Mouse (Mus musculus) c-Kit-positive CD71-negative TER-119-negative erythroid progenitor cells, embryonic 14.5 days (primary cell): ENCODE measurements around the gene Cfap65.
A peak's percentile ranks its signal among the peaks of the same experiment; 100 is the strongest.

ENCODE experiments used
- DNase-seq: peaks from one replicate; pipeline ENCODE4 v3.0.0-alpha.2; 2013; ENCODE audit warnings: low read depth

Cfap65 gene

GRCm38 (mm10) chr1:74936221-74936830 lies 927 bp upstream of the Cfap65 start:
- no peak for DNase-seq

DNA sequence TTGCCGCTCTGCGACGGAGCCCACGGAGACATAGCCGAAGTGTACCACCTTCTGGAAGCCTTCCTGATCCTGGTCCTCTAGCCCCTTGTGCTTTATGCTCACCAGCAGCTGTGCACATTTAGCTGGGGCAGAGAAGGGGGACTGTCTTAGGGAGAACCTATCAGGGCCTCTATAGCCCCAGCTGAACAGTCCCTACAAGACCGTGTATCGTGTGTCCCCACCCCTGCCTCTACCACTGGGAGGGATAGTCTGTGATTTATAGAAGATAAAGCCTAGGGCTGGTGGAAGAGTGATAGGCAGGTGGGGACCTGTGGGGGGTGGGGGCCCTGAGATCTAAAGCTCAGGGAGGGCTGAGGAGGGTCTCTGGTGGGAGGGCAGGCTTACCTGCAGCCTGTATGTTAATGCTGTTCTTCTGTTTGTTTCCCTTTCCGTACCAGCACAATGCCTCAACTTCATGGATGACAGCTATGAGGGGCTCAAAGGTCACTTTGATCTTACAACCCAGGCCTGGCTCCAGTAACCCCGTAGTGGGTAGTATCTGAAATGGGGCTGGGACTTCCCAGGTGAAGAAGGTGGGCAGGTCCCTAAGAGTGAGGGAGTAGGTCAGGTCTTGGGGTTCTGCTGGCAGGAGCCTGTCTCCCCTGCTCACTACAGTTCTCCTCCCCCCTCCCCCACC lies 7.6 kb downstream of the Cfap65 start:
- DNase-seq = no peak

DNA sequence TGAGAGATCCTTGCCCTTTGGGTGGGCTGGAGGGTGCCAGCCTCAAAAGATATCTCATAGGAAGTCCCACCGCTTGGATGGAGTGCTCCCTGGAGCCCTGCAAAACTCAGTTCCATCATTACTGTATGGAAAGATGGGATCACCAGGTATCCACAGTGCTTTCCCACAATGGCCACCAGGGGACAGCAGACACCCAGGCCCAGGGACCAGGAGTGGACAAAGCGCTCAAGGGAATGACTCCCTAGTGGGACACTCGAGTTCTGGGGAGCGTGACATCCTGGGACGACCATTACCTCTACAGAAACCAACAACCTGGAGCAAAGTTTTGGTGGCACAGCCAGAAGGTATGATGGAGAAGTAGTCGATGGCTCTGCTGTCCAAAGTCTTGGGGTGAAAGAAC lies 8.7 kb downstream of the Cfap65 start:
- DNase-seq = no peak

DNA sequence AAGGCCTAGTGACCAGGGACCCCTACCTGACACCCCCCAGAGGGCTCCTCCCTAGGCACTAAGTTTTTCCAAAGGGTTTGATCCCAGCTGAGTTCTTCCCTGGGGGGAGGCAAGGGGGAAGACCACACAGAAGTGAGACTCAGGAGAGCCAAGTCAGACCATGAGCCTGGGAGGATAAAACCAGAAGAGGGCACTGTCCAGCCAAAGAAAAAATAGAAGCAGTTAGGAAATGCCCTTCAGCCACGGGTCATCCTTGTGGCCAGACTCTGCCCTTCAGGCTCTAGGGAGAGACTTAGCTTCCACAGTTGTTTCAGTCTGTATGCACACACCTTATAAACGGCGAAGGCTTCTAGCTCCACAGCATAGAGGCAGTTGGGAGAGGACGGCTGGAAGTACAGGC lies 10.9 kb downstream of the Cfap65 start:
- no peak for DNase-seq

- no peak for DNase-seq
Measured at GRCm38 (mm10) chr1:74915706-74916105, 19.7 kb downstream of the Cfap65 start.

- DNase-seq = no peak
Measured at GRCm38 (mm10) chr1:74902191-74902590, 33.2 kb downstream of the Cfap65 start.

DNA sequence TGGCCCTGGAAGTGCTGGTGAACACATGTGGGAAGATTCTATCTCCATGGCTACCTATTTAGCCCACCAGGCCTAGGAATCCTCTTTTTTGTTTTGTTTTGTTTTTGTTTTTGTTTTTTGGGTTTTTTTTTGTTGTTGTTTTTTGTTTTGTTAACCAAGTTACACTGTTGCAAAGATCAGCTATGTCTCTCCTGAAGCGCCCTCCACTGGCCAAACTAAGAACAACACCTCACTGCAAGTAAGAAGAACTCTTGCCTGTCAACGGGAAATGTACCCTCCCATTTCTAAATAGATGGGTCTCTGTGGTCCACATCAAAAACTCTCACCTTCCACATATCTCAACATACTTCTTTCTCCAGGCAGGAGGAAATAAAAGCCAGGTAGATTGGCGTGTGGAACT lies 33.7 kb downstream of the Cfap65 start:
- peak; percentile 51 for DNase-seq

GRCm38 (mm10) chr1:74900341-74901285 lies 34.8 kb downstream of the Cfap65 start:
- no peak for DNase-seq

DNA sequence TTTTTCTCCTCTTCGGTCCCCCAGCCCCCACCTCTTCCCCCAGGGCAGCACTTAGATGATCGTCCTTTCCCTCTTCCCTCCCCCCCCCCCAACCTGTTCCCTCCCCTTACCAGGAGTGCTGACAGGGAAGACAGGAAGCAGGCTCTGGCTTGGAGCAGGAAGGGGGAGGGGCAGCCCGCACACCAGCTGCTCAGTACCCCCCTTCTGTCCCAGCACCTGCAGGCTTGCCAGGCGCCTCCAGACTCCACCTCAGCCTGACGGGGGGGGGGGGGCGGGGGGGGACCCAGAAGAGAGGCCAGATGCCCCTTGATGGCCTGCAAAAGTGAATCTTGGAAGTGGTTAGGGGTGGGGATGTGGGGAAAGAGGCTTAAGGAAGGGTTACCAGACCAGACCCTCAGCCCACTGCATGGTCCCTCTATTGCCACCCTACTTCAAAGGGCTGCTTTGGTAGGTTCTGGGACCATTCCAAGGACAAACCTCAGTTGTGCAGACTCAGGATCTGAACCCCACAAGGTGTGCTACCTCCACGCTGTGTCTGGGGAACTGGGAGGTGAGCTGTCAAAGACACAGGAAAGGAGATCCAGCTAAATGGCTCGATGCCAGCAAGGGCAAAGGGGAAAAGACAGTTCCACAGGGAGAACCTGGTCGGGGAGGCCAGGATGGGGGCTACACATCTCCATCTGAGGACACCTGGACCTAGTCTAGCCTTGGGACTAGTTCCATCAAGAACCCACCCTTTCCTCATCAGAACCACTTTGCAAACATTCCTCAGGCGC lies 36.6 kb downstream of the Cfap65 start:
- DNase-seq = no peak

- DNase-seq = no peak
Measured at GRCm38 (mm10) chr1:74897976-74898375, 37.4 kb downstream of the Cfap65 start.

- peak; percentile 23 for DNase-seq
Measured at GRCm38 (mm10) chr1:74894966-74895365, 40.4 kb downstream of the Cfap65 start.

GRCm38 (mm10) chr1:74893134-74893855 lies 42.1 kb downstream of the Cfap65 start, which contains the start of gene Cryba2:
Gene Cryba2 (minus strand): TSS chr1:74893143.
- DNase-seq = no peak

DNA sequence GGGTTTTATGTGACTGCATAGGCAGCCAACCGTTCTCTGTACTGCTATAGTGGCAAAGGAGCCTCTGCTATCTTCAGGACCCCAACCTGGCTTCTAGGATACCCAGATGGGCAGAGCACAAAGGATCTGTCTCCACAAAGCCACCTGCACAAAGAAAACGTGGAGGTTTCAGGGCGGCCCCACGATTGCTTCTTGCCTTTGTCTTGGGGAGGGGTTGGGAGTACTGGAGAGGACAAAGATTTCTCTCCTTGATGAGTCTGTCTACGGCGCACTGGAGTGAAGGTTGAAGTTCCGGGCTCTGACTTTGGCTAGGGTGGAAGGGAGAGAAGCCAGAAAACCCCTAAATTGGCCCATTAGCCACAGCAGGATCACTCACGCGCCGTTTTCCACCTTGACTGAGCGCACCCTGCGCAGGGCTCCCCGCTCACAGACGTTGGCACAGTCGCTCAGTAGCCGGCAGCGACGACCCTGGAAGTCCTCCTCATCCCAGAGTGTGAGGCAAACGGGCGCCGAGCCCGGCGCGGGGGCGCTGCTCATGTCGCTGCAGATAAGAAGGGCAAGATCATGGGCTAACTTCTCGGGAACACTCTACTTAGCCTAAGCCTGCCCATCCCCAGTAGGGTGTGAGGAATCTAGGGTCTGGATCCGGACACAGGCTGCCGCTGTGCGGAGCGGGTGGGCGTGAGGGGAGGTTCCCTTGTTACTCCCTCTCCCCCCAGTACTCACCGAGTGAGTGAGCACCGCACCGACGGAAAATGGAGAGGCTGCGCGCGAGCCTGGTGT lies 42.9 kb downstream of the Cfap65 start:
- DNase-seq = no peak

- DNase-seq = peak; percentile 34
Measured at GRCm38 (mm10) chr1:74891513-74891912, 43.9 kb downstream of the Cfap65 start.

DNA sequence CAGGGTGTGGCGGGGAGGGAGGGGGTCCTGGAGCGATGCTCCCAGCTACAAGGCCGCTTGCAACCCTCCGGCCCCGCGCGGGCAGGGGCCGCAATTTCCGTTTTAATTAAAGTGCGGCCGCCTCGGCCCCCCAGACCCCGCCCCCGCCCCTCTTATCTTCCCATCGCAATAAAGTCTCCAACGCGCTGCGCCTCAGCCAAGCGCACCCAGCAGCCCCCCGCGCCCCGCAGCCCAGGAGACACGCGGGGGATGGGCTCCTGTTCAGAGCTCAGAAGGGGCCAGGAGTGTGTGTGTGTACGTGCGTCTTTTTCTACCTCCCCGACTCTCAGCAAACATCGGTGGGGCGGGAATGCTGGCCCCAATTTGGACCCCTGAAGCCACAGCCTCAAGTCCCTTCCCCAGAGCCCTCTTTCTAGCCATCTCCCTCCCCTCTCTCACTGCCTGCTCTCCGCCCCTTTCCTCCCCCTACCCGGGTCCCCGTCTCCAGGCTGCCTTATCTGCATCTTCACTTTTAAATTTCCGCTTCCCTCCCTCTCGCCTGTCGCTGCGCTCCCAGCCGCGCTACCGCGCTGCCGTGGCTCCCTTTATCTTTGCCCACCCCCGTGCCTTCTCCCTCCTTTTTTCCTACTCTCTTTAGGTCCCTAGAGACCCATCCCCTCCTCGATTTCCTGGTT lies 49.9 kb downstream of the Cfap65 start, which contains the start of gene Fev:
TSS of gene Fev (minus strand) at position 51 of the 674 bp plus-strand sequence.
- no peak for DNase-seq

DNA sequence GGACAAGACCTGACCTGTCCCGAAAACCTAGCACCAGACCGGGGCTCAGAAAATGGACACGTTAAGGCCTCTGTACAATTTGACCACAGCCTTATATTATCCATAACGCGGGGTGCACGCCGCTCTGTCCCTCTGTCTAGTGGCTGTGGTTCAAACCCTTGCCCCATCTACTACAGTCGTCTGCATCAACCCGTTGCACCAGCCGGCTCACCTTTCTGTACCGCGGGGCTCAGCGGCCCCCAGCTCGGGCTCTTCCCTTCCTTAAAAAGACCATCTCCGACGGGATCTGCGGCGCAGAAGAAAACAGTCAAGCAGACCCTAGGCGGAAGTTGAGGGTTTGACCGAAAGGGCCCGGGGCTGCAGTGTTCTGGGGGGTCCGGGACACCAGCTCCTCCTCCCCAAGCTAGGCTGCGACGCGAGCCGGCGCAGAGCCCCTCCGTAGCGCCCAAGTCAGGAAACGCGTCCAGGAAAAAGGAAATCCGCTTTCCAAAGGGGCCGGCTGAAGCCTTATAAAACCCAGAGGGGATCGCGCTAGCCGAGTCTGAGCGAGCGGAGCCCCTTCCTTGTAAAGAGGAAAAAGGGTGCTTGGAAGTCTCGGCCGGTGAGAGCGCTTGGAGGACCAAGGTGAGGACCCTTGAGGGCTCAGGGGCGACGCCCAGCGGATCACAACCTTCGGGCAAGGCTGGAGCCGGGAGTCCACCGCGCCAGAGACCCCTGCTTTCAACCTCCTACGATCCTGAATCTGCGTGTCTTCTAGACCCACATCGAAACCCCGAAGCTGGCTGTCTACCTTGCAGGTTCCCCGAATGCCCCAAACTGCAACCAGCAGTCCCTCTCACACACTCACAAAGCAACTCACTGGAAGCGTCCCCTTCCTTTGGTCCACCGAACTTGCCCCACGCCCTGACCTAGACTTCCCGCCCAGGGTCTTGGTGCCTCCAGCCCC lies 50.9 kb downstream of the Cfap65 start:
- DNase-seq = no peak

GRCm38 (mm10) chr1:74883441-74883840 lies 52.0 kb downstream of the Cfap65 start:
- DNase-seq = no peak

GRCm38 (mm10) chr1:74882828-74883227 lies 52.6 kb downstream of the Cfap65 start:
- no peak for DNase-seq
